Mouse (Mus musculus) gastrocnemius, adult 18-20 months (tissue): ENCODE measurements at regions not wholly inside any gene's neighbourhood (a gene's known extent, or its start where the extent isn't known, plus 50 kb on each side); places are given as distances from the start of the nearest gene placed in this dataset.
A peak's percentile ranks its signal among the peaks of the same experiment; 100 is the strongest.

ENCODE experiments used
- DNase-seq: peaks from one replicate; pipeline ENCODE4 v3.0.0; 2021; ENCODE audit warnings: low spot score

- no peak for DNase-seq
These were observed 71.7 kb downstream of the Zfp945 start for GRCm38 (mm10) chr17:22795213-22795612.

- DNase-seq, result no peak
These were observed 82.5 kb downstream of the Zfp945 start for GRCm38 (mm10) chr17:22784481-22784880.

DNA sequence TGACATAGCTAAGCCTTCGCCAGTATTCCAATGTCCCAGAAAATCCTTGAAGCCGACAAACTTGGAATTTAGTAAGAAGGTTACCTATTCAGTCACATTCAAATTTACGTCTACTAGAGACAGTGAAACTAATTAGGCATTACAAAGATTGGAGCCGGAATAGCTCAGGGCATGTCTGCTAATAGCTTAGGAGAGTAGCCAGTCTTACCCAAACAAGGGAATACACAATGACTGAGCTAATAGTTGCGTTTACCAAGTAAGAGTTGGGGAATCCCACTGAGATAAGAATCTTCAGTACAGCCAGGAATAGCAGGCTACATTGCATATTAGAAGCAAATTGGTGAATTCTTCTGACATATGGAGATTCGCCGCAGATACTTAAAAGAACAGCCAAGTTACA is 121.2 kb downstream of the Zfp945 start:
- no peak for DNase-seq

GRCm38 (mm10) chr17:22739581-22740178 is 127.3 kb downstream of the Zfp945 start:
- peak; percentile 25 for DNase-seq

- no peak for DNase-seq
These were observed 127.8 kb downstream of the Zfp945 start for GRCm38 (mm10) chr17:22739173-22739572.

DNA sequence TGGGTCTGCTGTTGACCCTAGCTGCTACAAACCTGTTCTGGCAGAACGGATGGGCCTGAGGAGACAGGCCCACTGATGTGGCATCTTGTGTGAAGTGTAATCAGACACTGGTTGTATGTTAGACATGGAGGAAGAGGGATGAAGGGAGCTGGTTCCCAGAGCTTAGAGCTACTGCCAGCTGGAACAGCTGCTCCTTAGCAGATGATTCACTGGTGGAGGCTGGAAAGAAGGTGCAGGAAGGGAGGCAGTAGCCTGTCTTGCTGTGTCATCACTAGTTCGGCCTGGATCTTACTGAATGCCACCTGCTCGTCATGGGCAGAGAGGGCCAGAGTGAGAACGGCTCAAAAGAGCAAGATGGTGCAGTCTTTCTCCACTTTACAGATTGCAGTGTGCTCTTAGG is 130.6 kb downstream of the Zfp945 start:
- DNase-seq, result no peak
